Mouse (Mus musculus) cortical plate, adult 2 months (tissue): Measurements from ENCODE around the gene Amdhd2.

Source experiments
- CTCF ChIP-seq: fragments of 200-500 bp; IDR thresholded peaks from 2 replicates; pipeline ENCODE4 v1.5.1; 2011; ENCODE audit warnings: mild to moderate bottlenecking, control low read depth, low read length; ENCODE audit not compliant: insufficient read depth; ENCODE audit errors: extremely low read depth
- POLR2A ChIP-seq: fragments of 200-500 bp; IDR thresholded peaks from 2 replicates; pipeline ENCODE4 v1.6.1; 2011; ENCODE audit warnings: mild to moderate bottlenecking, low read length, control low read depth; ENCODE audit not compliant: insufficient read depth; ENCODE audit errors: extremely low read depth

GRCm38 (mm10) chr17:24199741-24200140 lies 36.2 kb upstream of the Amdhd2 start:
- TF ChIP-seq CTCF (no peak), POLR2A (no peak)
